Mouse (Mus musculus) testis, postnatal 10 days (tissue): ENCODE measurements around the gene Neu4.
"Not testable (repeated sequence)": the region's sequence is repeated elsewhere in the genome, so short reads cannot be mapped to it uniquely, and the experiment has no call there.

ENCODE experiments used
- DNase-seq: peaks from one replicate; pipeline ENCODE4 v3.0.0; 2021; ENCODE audit warnings: low spot score

The Neu4 gene

GRCm38 (mm10) chr1:94020151-94020550, at the start of gene Neu4:
TSS of gene Neu4 (plus strand) at chr1:94020451.
- no peak for DNase-seq

- DNase-seq = not testable (repeated sequence)
These were observed 49.5 kb upstream of the Neu4 start for GRCm38 (mm10) chr1:93970797-93971196.

- DNase-seq = not testable (repeated sequence)
These were observed 44.5 kb upstream of the Neu4 start for GRCm38 (mm10) chr1:93975764-93976163.

GRCm38 (mm10) chr1:93978287-93978686, 42.0 kb upstream of the Neu4 start:
- DNase-seq = not testable (repeated sequence)

GRCm38 (mm10) chr1:93980932-93981331, 39.3 kb upstream of the Neu4 start:
- not testable (repeated sequence) for DNase-seq

GRCm38 (mm10) chr1:93986167-93986566, 34.1 kb upstream of the Neu4 start:
- DNase-seq = no peak

GRCm38 (mm10) chr1:93988786-93989185, 31.5 kb upstream of the Neu4 start:
- no peak for DNase-seq

- not testable (repeated sequence) for DNase-seq
These were observed 30.0 kb upstream of the Neu4 start, which contains the start of gene Gal3st2c for GRCm38 (mm10) chr1:93990209-93990608. TSS of gene Gal3st2c (plus strand) at chr1:93990509.

GRCm38 (mm10) chr1:93991068-93991467, 29.2 kb upstream of the Neu4 start:
- DNase-seq = not testable (repeated sequence)

- not testable (repeated sequence) for DNase-seq
These were observed 28.8 kb upstream of the Neu4 start for GRCm38 (mm10) chr1:93991491-93991890.

GRCm38 (mm10) chr1:94001023-94001422, 19.2 kb upstream of the Neu4 start:
- no peak for DNase-seq

GRCm38 (mm10) chr1:94005954-94006506, 14.2 kb upstream of the Neu4 start:
- not testable (repeated sequence) for DNase-seq

GRCm38 (mm10) chr1:94008826-94009225, 11.4 kb upstream of the Neu4 start:
- DNase-seq = not testable (repeated sequence)

GRCm38 (mm10) chr1:94011643-94012042, 8.6 kb upstream of the Neu4 start:
- DNase-seq = no peak

- no peak for DNase-seq
These were observed 7.4 kb downstream of the Neu4 start for GRCm38 (mm10) chr1:94027506-94028108.

- DNase-seq = no peak
These were observed 8.5 kb downstream of the Neu4 start for GRCm38 (mm10) chr1:94028741-94029140.

- DNase-seq = no peak
These were observed 12.9 kb downstream of the Neu4 start for GRCm38 (mm10) chr1:94033075-94033602.

- peak; percentile 84 for DNase-seq
These were observed 14.9 kb downstream of the Neu4 start for GRCm38 (mm10) chr1:94034984-94035743.

- no peak for DNase-seq
These were observed 20.1 kb downstream of the Neu4 start for GRCm38 (mm10) chr1:94040391-94040790.

- DNase-seq = no peak
These were observed 25.3 kb downstream of the Neu4 start for GRCm38 (mm10) chr1:94045559-94045958.

- no peak for DNase-seq
These were observed 26.3 kb downstream of the Neu4 start for GRCm38 (mm10) chr1:94046544-94046943.

GRCm38 (mm10) chr1:94051104-94051503, 30.9 kb downstream of the Neu4 start:
- DNase-seq = no peak

GRCm38 (mm10) chr1:94052373-94052772, 32.1 kb downstream of the Neu4 start, which contains the start of gene Pdcd1:
TSS of gene Pdcd1 (minus strand) at chr1:94052553.
- DNase-seq = no peak
